Mouse (Mus musculus) forebrain, embryonic 13.5 days (tissue): Measurements from ENCODE around the gene Fgfr1op2. TPM values are rescaled to one million over a fixed set of nuclear protein-coding genes. Genes with fewer than 3 reads are reported as not detected.

Experiments used
- ATAC-seq: fragments of 200-750 bp; cut with Nextera tagmentation; 2 replicates; pipeline ENCODE4 v1.8.0; 2017
- H3K27ac ChIP-seq: fragments of 300-500 bp; sonication (generic); 2 replicates; pipeline ENCODE4 v1.5.1; 2015; ENCODE audit warnings: inconsistent platforms, mild to moderate bottlenecking, moderate library complexity
- H3K27me3 ChIP-seq: fragments of 300-500 bp; sonication (generic); 2 replicates; pipeline ENCODE4 v1.6.1; 2015; ENCODE audit warnings: mild to moderate bottlenecking, inconsistent platforms
- H3K36me3 ChIP-seq: fragments of 300-500 bp; sonication (generic); 2 replicates; pipeline ENCODE4 v1.6.1; 2015; ENCODE audit warnings: mild to moderate bottlenecking, inconsistent platforms; ENCODE audit not compliant: poor library complexity, severe bottlenecking
- H3K4me1 ChIP-seq: fragments of 300-500 bp; sonication (generic); 2 replicates; pipeline ENCODE4 v1.6.1; 2015; ENCODE audit warnings: inconsistent platforms
- H3K4me2 ChIP-seq: fragments of 300-500 bp; sonication (generic); 2 replicates; pipeline ENCODE4 v1.6.1; 2015; ENCODE audit warnings: inconsistent platforms, mild to moderate bottlenecking, moderate library complexity
- H3K4me3 ChIP-seq: fragments of 300-500 bp; sonication (generic); 2 replicates; pipeline ENCODE4 v1.5.1; 2015; ENCODE audit warnings: mild to moderate bottlenecking, inconsistent platforms
- H3K9ac ChIP-seq: fragments of 300-500 bp; sonication (generic); 2 replicates; pipeline ENCODE4 v1.6.1; 2015; ENCODE audit warnings: mild to moderate bottlenecking, inconsistent platforms
- H3K9me3 ChIP-seq: fragments of 300-500 bp; sonication (generic); replicated peaks from 2 replicates; pipeline ENCODE4 v1.6.1; 2016; ENCODE audit warnings: inconsistent platforms
- WGBS: fragments of 180-500 bp; shearing (Covaris S2); methylation state at CpG from one replicate; pipeline ENCODE4 v1.1.7; 2015; 5-methylcytosine and 5-hydroxymethylcytosine counted together
- polyA plus RNA-seq: library from polyadenylated mRNA; unstranded; fragments of >200 nt; fragmentation: Nextera tagmentation; extraction: Ambion mirVana; gene quantifications from 2 replicates; pipeline ENCODE4 v1.2.1, GENCODE M21; 2015

Gene Fgfr1op2
- 64.5 and 70.8 TPM in 2 replicates for polyA plus RNA-seq

- Histone ChIP-seq H3K4me3 (peak within 1 kb of the TSS; percentile 92), H3K27ac (peak within 1 kb of the TSS; percentile 93), H3K9me3 (no peaks in the 10 kb centered on the region), H3K9ac (peak within 1 kb of the TSS; percentile 93), H3K4me1 (peaks cover 35% of the 10 kb centered on the region), H3K36me3 (no peaks in the 10 kb centered on the region), H3K4me2 (peak within 1 kb of the TSS; percentile 84), H3K27me3 (no peaks in the 10 kb centered on the region)
- WGBS: under 1% methylated on average over 13 of the region's 13 CpGs
- ATAC-seq: no peak
These were observed at the start of gene Fgfr1op2 for GRCm38 (mm10) chr6:146576903-146577302. Gene Fgfr1op2, plus strand, starts transcription at chr6:146577203.

- H3K27me3 ChIP-seq: no peaks in the 10 kb centered on the region
- H3K9me3 ChIP-seq: no peaks in the 10 kb centered on the region
- 93% methylated on average over 2 of the region's 2 CpGs for WGBS
- no peak overlapping the region for H3K27ac ChIP-seq
- H3K9ac ChIP-seq: no peak overlapping the region
- no peak overlapping the region for H3K4me3 ChIP-seq
- H3K4me2 ChIP-seq: no peak overlapping the region
- no peaks in the 10 kb centered on the region for H3K4me1 ChIP-seq
- H3K36me3 ChIP-seq: no peaks in the 10 kb centered on the region
- no peak for ATAC-seq
These were observed 49.5 kb upstream of the Fgfr1op2 start for GRCm38 (mm10) chr6:146527537-146527936.

DNA sequence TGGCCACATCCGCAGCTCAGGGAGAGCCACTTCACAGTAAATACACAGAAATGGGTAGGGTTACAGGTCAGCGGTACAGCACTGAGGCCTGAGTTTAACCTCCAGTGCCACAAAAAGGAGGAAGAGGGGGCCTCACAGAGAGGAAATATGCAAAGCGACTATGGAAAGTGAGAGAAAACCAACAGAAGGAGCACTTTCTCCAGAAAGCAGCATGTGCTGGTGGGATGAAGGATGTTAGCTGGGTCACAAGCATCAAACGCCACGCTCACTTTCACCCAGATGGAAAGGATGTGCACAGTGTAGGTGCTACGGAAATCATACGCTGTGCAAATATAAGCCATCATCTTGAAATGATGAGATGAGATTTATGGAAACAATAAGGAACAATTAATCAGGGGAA is 46.6 kb upstream of the Fgfr1op2 start:
- Histone ChIP-seq H3K36me3 (no peaks in the 10 kb centered on the region), H3K4me1 (no peaks in the 10 kb centered on the region), H3K27ac (no peak overlapping the region), H3K9me3 (no peaks in the 10 kb centered on the region), H3K27me3 (no peaks in the 10 kb centered on the region), H3K9ac (no peak overlapping the region), H3K4me3 (no peak overlapping the region), H3K4me2 (no peak overlapping the region)
- WGBS: 92% methylated on average over 7 of the region's 7 CpGs
- ATAC-seq: no peak

- no peaks in the 10 kb centered on the region for H3K27me3 ChIP-seq
- no peak overlapping the region for H3K4me2 ChIP-seq
- no peaks in the 10 kb centered on the region; the same call in 1 of the 2 replicates for H3K9me3 ChIP-seq
- H3K36me3 ChIP-seq: no peaks in the 10 kb centered on the region
- ATAC-seq: no peak
- no peak overlapping the region for H3K27ac ChIP-seq
- WGBS: 89% methylated on average over 5 of the region's 5 CpGs
- no peaks in the 10 kb centered on the region for H3K4me1 ChIP-seq
- H3K9ac ChIP-seq: no peak overlapping the region
- no peak overlapping the region for H3K4me3 ChIP-seq
These were observed 46.2 kb upstream of the Fgfr1op2 start for GRCm38 (mm10) chr6:146530769-146531168.

GRCm38 (mm10) chr6:146533146-146533545 is 43.9 kb upstream of the Fgfr1op2 start:
- no peaks in the 10 kb centered on the region for H3K36me3 ChIP-seq
- no peak overlapping the region for H3K4me3 ChIP-seq
- H3K27me3 ChIP-seq: no peaks in the 10 kb centered on the region
- no peaks in the 10 kb centered on the region for H3K4me1 ChIP-seq
- ATAC-seq: no peak
- no peaks in the 10 kb centered on the region; the same call in 1 of the 2 replicates for H3K9me3 ChIP-seq
- H3K4me2 ChIP-seq: no peak overlapping the region
- no peak overlapping the region for H3K27ac ChIP-seq
- H3K9ac ChIP-seq: no peak overlapping the region
- WGBS: 85% methylated on average over 4 of the region's 4 CpGs

- 93% methylated on average over 5 of the region's 5 CpGs for WGBS
- H3K9me3 ChIP-seq: no peaks in the 10 kb centered on the region; the same call in 1 of the 2 replicates
- no peak for ATAC-seq
- H3K27ac ChIP-seq: no peak overlapping the region
- no peaks in the 10 kb centered on the region for H3K27me3 ChIP-seq
- no peak overlapping the region for H3K9ac ChIP-seq
- H3K4me2 ChIP-seq: no peak overlapping the region
- no peak overlapping the region for H3K4me3 ChIP-seq
- no peaks in the 10 kb centered on the region for H3K36me3 ChIP-seq
- H3K4me1 ChIP-seq: no peaks in the 10 kb centered on the region
These were observed 41.5 kb upstream of the Fgfr1op2 start for GRCm38 (mm10) chr6:146535501-146535900.

DNA sequence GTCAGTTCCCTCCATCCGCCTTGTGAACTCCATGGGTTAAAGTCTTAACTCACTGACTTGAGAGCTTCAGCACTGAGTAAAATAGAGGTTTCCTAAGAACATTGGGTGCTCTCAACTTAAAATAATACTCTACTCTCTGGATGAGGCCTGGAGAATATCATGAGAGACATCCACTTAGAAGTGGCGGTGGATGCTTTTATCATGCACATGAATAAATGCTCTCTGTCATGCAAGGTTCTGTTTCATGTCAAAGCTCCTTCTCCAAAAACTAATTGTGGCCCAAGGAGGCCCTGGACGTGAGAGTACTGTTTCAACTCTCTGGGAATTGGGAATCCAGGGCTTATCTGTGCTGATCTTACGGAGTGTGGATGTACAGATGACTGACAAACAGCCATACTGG is 39.9 kb upstream of the Fgfr1op2 start:
- Histone ChIP-seq H3K9ac (no peak overlapping the region), H3K27me3 (no peaks in the 10 kb centered on the region), H3K4me1 (no peaks in the 10 kb centered on the region), H3K36me3 (no peaks in the 10 kb centered on the region), H3K4me2 (no peak overlapping the region), H3K27ac (no peak overlapping the region), H3K9me3 (no peaks in the 10 kb centered on the region; the same call in 1 of the 2 replicates), H3K4me3 (no peak overlapping the region)
- 94% methylated on average over 4 of the region's 4 CpGs for WGBS
- no peak for ATAC-seq

DNA sequence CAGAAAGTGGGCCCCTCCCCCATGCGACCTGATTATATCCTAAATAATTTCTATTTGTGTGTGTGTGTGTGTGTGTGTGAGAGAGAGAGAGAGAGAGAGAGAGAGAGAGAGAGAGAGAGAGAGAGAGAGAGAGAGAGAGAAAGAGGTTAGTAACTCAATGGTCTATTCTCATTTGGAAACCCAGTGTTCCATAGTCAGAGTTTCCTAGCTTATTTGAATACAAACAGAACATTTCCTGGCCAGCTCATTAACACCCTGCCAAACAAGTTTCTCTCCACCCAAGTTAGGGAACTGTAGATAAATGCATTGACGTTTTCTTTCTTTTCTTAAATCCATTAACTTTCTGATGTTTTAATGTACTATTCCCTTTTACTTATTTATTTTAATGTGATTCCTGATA is 38.9 kb upstream of the Fgfr1op2 start:
- no peak overlapping the region for H3K4me2 ChIP-seq
- no peak overlapping the region for H3K4me3 ChIP-seq
- no peak overlapping the region for H3K9ac ChIP-seq
- 76% methylated on average over 2 of the region's 2 CpGs for WGBS
- H3K36me3 ChIP-seq: no peaks in the 10 kb centered on the region
- no peaks in the 10 kb centered on the region for H3K27me3 ChIP-seq
- no peak for ATAC-seq
- H3K27ac ChIP-seq: no peak overlapping the region
- H3K4me1 ChIP-seq: no peaks in the 10 kb centered on the region
- H3K9me3 ChIP-seq: no peaks in the 10 kb centered on the region; the same call in 1 of the 2 replicates

GRCm38 (mm10) chr6:146538661-146539060 is 38.3 kb upstream of the Fgfr1op2 start:
- Histone ChIP-seq H3K36me3 (no peaks in the 10 kb centered on the region), H3K9ac (no peak overlapping the region), H3K27ac (no peak overlapping the region), H3K4me1 (no peaks in the 10 kb centered on the region), H3K27me3 (no peaks in the 10 kb centered on the region), H3K9me3 (no peaks in the 10 kb centered on the region; the same call in 1 of the 2 replicates), H3K4me2 (no peak overlapping the region), H3K4me3 (no peak overlapping the region)
- no peak for ATAC-seq
- 67% methylated on average over 4 of the region's 4 CpGs for WGBS

- H3K4me1 ChIP-seq: no peaks in the 10 kb centered on the region
- H3K4me3 ChIP-seq: no peak overlapping the region
- H3K27me3 ChIP-seq: no peaks in the 10 kb centered on the region
- H3K27ac ChIP-seq: no peak overlapping the region
- 85% methylated on average over 3 of the region's 3 CpGs for WGBS
- ATAC-seq: no peak
- no peak overlapping the region for H3K9ac ChIP-seq
- H3K9me3 ChIP-seq: no peaks in the 10 kb centered on the region; the same call in 1 of the 2 replicates
- H3K36me3 ChIP-seq: no peaks in the 10 kb centered on the region
- no peak overlapping the region for H3K4me2 ChIP-seq
These were observed 36.6 kb upstream of the Fgfr1op2 start for GRCm38 (mm10) chr6:146540386-146540785.

DNA sequence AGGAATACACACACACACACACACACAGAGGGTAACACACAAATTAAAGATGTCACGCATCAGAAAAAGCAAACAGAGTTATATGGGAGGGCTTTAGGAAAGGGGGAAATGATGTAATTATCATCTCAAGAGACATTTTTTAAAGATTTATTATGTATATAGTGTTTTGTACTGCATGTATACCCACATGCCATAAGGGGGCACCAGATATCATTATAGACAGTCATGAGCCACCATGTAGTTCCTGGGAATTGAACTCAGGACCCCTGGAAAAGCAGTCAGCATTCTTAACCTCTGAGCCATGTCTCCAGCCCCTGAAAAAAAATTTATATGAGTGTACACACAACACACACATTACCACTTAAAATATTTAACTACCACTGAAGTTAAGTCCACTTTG is 32.4 kb upstream of the Fgfr1op2 start:
- no peak overlapping the region for H3K27ac ChIP-seq
- H3K9me3 ChIP-seq: no peaks in the 10 kb centered on the region
- no peak overlapping the region for H3K4me2 ChIP-seq
- no peaks in the 10 kb centered on the region for H3K27me3 ChIP-seq
- peaks cover 30% of the 10 kb centered on the region for H3K36me3 ChIP-seq
- 93% methylated on average over 1 of the region's 1 CpGs for WGBS
- ATAC-seq: no peak
- no peak overlapping the region for H3K9ac ChIP-seq
- H3K4me3 ChIP-seq: no peak overlapping the region
- no peaks in the 10 kb centered on the region for H3K4me1 ChIP-seq

DNA sequence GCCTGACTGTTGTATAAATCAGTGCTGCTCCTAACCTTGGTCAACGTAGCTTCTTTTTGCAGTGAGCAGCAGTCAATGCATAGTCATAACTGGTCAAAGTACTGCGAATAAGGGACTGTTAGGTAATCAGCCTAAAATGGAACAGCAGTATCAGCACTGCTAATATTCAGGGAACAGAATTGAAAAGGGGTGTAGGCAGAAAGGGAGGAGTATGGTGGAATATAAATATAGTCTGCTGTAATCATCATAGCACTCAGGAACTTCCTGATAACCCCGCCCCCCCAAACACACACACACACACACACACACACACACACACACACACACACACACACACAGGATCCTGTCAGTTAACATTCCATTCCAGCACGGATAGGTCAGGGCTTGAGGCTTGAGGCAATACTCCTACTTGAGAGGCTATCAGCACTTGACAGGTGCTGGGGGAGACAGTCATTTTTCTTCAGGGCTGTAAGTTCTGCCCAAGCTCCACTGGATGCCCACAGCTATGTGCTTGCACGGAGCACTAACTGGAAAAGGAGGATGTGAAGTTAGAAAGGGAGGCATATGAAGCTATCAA is 31.6 kb upstream of the Fgfr1op2 start:
- Histone ChIP-seq H3K36me3 (peaks cover 37% of the 10 kb centered on the region), H3K9ac (no peak overlapping the region), H3K27me3 (no peaks in the 10 kb centered on the region), H3K27ac (no peak overlapping the region), H3K4me1 (no peaks in the 10 kb centered on the region), H3K4me3 (no peak overlapping the region), H3K4me2 (no peak overlapping the region), H3K9me3 (no peaks in the 10 kb centered on the region)
- ATAC-seq: no peak
- 92% methylated on average over 5 of the region's 5 CpGs for WGBS

DNA sequence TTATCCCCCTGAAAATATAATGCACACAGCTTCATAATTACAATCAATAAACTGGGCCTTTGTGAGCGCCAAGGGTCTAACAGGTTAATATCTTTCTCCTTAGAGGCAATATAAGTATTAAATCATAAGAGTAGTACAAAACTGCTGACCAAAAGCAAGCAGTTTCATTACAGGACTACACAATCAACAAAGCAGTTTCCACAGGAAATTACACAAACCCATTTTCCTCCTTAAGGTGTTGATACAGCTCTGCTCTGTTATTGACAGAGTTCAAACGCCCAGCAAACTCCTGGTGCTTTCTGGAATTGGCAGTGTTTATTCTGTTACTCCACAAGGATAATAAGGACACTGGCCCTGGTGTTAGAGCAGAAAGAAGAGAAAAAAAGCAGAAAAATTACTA is 26.6 kb upstream of the Fgfr1op2 start:
- Histone ChIP-seq H3K4me1 (no peaks in the 10 kb centered on the region), H3K27ac (no peak overlapping the region), H3K36me3 (peaks cover 83% of the 10 kb centered on the region), H3K4me3 (no peak overlapping the region), H3K4me2 (no peak overlapping the region), H3K27me3 (no peaks in the 10 kb centered on the region), H3K9me3 (no peaks in the 10 kb centered on the region), H3K9ac (no peak overlapping the region)
- ATAC-seq: no peak
- WGBS: 89% methylated on average over 2 of the region's 2 CpGs
